Mouse (Mus musculus) heart, embryonic 15.5 days (tissue): Measurements from ENCODE around the gene Grip1. TPM values are rescaled to one million over a fixed set of nuclear protein-coding genes. Genes with fewer than 3 reads are reported as not detected.

Source experiments
- ATAC-seq: fragments of 200-750 bp; cut with Nextera tagmentation; replicated peaks from 2 replicates; pipeline ENCODE4 v1.8.0; 2017; ENCODE audit warnings: low read depth, moderate TSS enrichment; ENCODE audit not compliant: insufficient number of reproducible peaks, insufficient read depth, low FRiP score
- H3K27ac ChIP-seq: fragments of 300-500 bp; sonication (generic); 2 replicates; pipeline ENCODE4 v1.5.1; 2015; ENCODE audit warnings: mild to moderate bottlenecking, inconsistent platforms
- H3K27me3 ChIP-seq: fragments of 300-500 bp; sonication (generic); 2 replicates; pipeline ENCODE4 v1.6.1; 2015; ENCODE audit warnings: inconsistent platforms
- H3K36me3 ChIP-seq: fragments of 300-500 bp; sonication (generic); 2 replicates; pipeline ENCODE4 v1.6.1; 2015; ENCODE audit warnings: mild to moderate bottlenecking, inconsistent platforms
- H3K4me1 ChIP-seq: fragments of 300-500 bp; sonication (generic); replicated peaks from 2 replicates; pipeline ENCODE4 v1.6.1; 2015; ENCODE audit warnings: inconsistent platforms
- H3K4me2 ChIP-seq: fragments of 300-500 bp; sonication (generic); 2 replicates; pipeline ENCODE4 v1.6.1; 2015; ENCODE audit warnings: inconsistent platforms, mild to moderate bottlenecking, moderate library complexity
- H3K4me3 ChIP-seq: fragments of 300-500 bp; sonication (generic); 2 replicates; pipeline ENCODE4 v1.5.1; 2015; ENCODE audit warnings: mild to moderate bottlenecking, inconsistent platforms
- H3K9ac ChIP-seq: fragments of 300-500 bp; sonication (generic); 2 replicates; pipeline ENCODE4 v1.6.1; 2015; ENCODE audit warnings: mild to moderate bottlenecking, inconsistent platforms
- H3K9me3 ChIP-seq: fragments of 300-500 bp; sonication (generic); replicated peaks from 2 replicates; pipeline ENCODE4 v1.6.1; 2016; ENCODE audit warnings: inconsistent platforms
- WGBS: fragments of 180-500 bp; shearing (Covaris S2); methylation state at CpG from one replicate; pipeline ENCODE4 v1.1.7; 2015; ENCODE audit warnings: mixed read lengths; 5-methylcytosine and 5-hydroxymethylcytosine counted together
- polyA plus RNA-seq: library from polyadenylated mRNA; unstranded; fragments of >200 nt; fragmentation: Nextera tagmentation; extraction: Ambion mirVana; gene quantifications from 2 replicates; pipeline ENCODE4 v1.2.1, GENCODE M21; 2015

Gene Grip1
- polyA plus RNA-seq, 1 experiment from 2014 or later, result 1.5 TPM

- H3K27ac ChIP-seq, result no peak overlapping the region
- no peak for ATAC-seq
- H3K27me3 ChIP-seq, result no peaks in the 10 kb centered on the region
- no peak overlapping the region for H3K4me2 ChIP-seq
- H3K4me3 ChIP-seq, result no peak overlapping the region
- no peaks in the 10 kb centered on the region for H3K36me3 ChIP-seq
- H3K9me3 ChIP-seq, result no peaks in the 10 kb centered on the region
- H3K4me1 ChIP-seq, result no peaks in the 10 kb centered on the region
- 70% methylated on average over 6 of the region's 6 CpGs for WGBS
- H3K9ac ChIP-seq, result no peak overlapping the region
Observed at GRCm38 (mm10) chr10:119431801-119432200, 21.8 kb upstream of the Grip1 start.

- no peaks in the 10 kb centered on the region for H3K4me1 ChIP-seq
- WGBS, result 77% methylated on average over 7 of the region's 7 CpGs
- no peak overlapping the region for H3K27ac ChIP-seq
- no peak overlapping the region for H3K4me3 ChIP-seq
- H3K9ac ChIP-seq, result no peak overlapping the region
- no peaks in the 10 kb centered on the region for H3K36me3 ChIP-seq
- no peak overlapping the region for H3K4me2 ChIP-seq
- ATAC-seq, result no peak
- no peaks in the 10 kb centered on the region for H3K27me3 ChIP-seq
- no peaks in the 10 kb centered on the region for H3K9me3 ChIP-seq
Observed at GRCm38 (mm10) chr10:119435818-119436217, 17.8 kb upstream of the Grip1 start.

GRCm38 (mm10) chr10:119437319-119437718 lies 16.3 kb upstream of the Grip1 start:
- Histone ChIP-seq H3K36me3 (no peaks in the 10 kb centered on the region), H3K4me2 (no peak overlapping the region), H3K4me1 (no peaks in the 10 kb centered on the region), H3K27me3 (no peaks in the 10 kb centered on the region), H3K4me3 (no peak overlapping the region), H3K9ac (no peak overlapping the region), H3K9me3 (no peaks in the 10 kb centered on the region), H3K27ac (no peak overlapping the region)
- WGBS, result 74% methylated on average over 3 of the region's 3 CpGs
- ATAC-seq, result no peak

- ATAC-seq, result no peak
- Histone ChIP-seq H3K4me2 (no peak overlapping the region), H3K27ac (no peak overlapping the region), H3K27me3 (no peaks in the 10 kb centered on the region), H3K4me1 (no peaks in the 10 kb centered on the region), H3K9me3 (no peaks in the 10 kb centered on the region), H3K9ac (no peak overlapping the region), H3K36me3 (no peaks in the 10 kb centered on the region), H3K4me3 (no peak overlapping the region)
- WGBS, result 66% methylated on average over 6 of the region's 6 CpGs
Observed at GRCm38 (mm10) chr10:119441743-119442142, 11.9 kb upstream of the Grip1 start.

GRCm38 (mm10) chr10:119447392-119447914 lies 6.2 kb upstream of the Grip1 start:
- Histone ChIP-seq H3K4me2 (no peak overlapping the region), H3K9me3 (no peaks in the 10 kb centered on the region), H3K4me1 (no peaks in the 10 kb centered on the region), H3K27me3 (peaks cover 4% of the 10 kb centered on the region; the same call in 1 of the 2 replicates), H3K36me3 (no peaks in the 10 kb centered on the region), H3K27ac (no peak overlapping the region), H3K9ac (no peak overlapping the region), H3K4me3 (no peak overlapping the region)
- 74% methylated on average over 14 of the region's 14 CpGs for WGBS
- no peak for ATAC-seq

- Histone ChIP-seq H3K4me1 (no peaks in the 10 kb centered on the region), H3K36me3 (no peaks in the 10 kb centered on the region), H3K27me3 (peaks cover 8% of the 10 kb centered on the region; the same call in 1 of the 2 replicates), H3K27ac (no peak overlapping the region), H3K9me3 (no peaks in the 10 kb centered on the region), H3K9ac (no peak overlapping the region), H3K4me3 (no peak overlapping the region), H3K4me2 (no peak overlapping the region)
- no peak for ATAC-seq
- 88% methylated on average over 3 of the region's 3 CpGs for WGBS
Observed at GRCm38 (mm10) chr10:119447930-119448329, 5.7 kb upstream of the Grip1 start.

GRCm38 (mm10) chr10:119452698-119453097 lies 932 bp upstream of the Grip1 start:
- H3K4me3 ChIP-seq, result peak overlapping the region; percentile 76
- H3K36me3 ChIP-seq, result no peaks in the 10 kb centered on the region
- ATAC-seq, result no peak
- H3K4me1 ChIP-seq, result peaks cover 12% of the 10 kb centered on the region
- H3K9me3 ChIP-seq, result no peaks in the 10 kb centered on the region
- no peak overlapping the region for H3K9ac ChIP-seq
- 55% methylated on average over 5 of the region's 5 CpGs for WGBS
- no peak overlapping the region for H3K27ac ChIP-seq
- H3K27me3 ChIP-seq, result peaks cover 9% of the 10 kb centered on the region; the same call in 1 of the 2 replicates
- peak overlapping the region; percentile 100 for H3K4me2 ChIP-seq

- Histone ChIP-seq H3K9me3 (no peaks in the 10 kb centered on the region), H3K4me2 (peak overlapping the region; percentile 100), H3K4me1 (peaks cover 12% of the 10 kb centered on the region), H3K27ac (peak overlapping the region; percentile 42; the same call in 1 of the 2 replicates), H3K36me3 (no peaks in the 10 kb centered on the region), H3K4me3 (peak overlapping the region; percentile 76), H3K9ac (peak overlapping the region; percentile 69), H3K27me3 (peaks cover 9% of the 10 kb centered on the region; the same call in 1 of the 2 replicates)
- peak; percentile 61 for ATAC-seq
- 0% methylated on average over 24 of the region's 57 CpGs for WGBS
Observed at GRCm38 (mm10) chr10:119454106-119454667, 557 bp downstream of the Grip1 start.

- no peaks in the 10 kb centered on the region for H3K9me3 ChIP-seq
- H3K27me3 ChIP-seq, result peaks cover 9% of the 10 kb centered on the region; the same call in 1 of the 2 replicates
- H3K4me3 ChIP-seq, result peak overlapping the region; percentile 76
- no peak overlapping the region for H3K27ac ChIP-seq
- no peak for ATAC-seq
- H3K9ac ChIP-seq, result peak overlapping the region; percentile 69
- H3K36me3 ChIP-seq, result no peaks in the 10 kb centered on the region
- under 1% methylated on average over 31 of the region's 31 CpGs for WGBS
- peak overlapping the region; percentile 100 for H3K4me2 ChIP-seq
- H3K4me1 ChIP-seq, result peaks cover 12% of the 10 kb centered on the region
Observed at GRCm38 (mm10) chr10:119454668-119455542, 1.3 kb downstream of the Grip1 start.

GRCm38 (mm10) chr10:119455543-119455940 lies 1.9 kb downstream of the Grip1 start:
- Histone ChIP-seq H3K9ac (0 out of 2 replicates have a peak overlapping the region, but pooled peaks have one; percentile 69), H3K4me1 (peaks cover 12% of the 10 kb centered on the region), H3K36me3 (no peaks in the 10 kb centered on the region), H3K9me3 (no peaks in the 10 kb centered on the region), H3K4me3 (peak overlapping the region; percentile 76), H3K27ac (no peak overlapping the region), H3K27me3 (peaks cover 9% of the 10 kb centered on the region; the same call in 1 of the 2 replicates), H3K4me2 (peak overlapping the region; percentile 100)
- WGBS, result 11% methylated on average over 10 of the region's 10 CpGs
- ATAC-seq, result no peak

- Histone ChIP-seq H3K36me3 (no peaks in the 10 kb centered on the region), H3K27me3 (peaks cover 9% of the 10 kb centered on the region; the same call in 1 of the 2 replicates), H3K4me3 (no peak overlapping the region), H3K4me1 (peaks cover 12% of the 10 kb centered on the region), H3K9ac (no peak overlapping the region), H3K4me2 (no peak overlapping the region), H3K27ac (no peak overlapping the region), H3K9me3 (no peaks in the 10 kb centered on the region)
- no peak for ATAC-seq
- WGBS, result 91% methylated on average over 5 of the region's 5 CpGs
Observed at GRCm38 (mm10) chr10:119457121-119457520, 3.5 kb downstream of the Grip1 start.
